Mouse (Mus musculus): Measurements from ENCODE around the gene Slc26a10.

DNA sequence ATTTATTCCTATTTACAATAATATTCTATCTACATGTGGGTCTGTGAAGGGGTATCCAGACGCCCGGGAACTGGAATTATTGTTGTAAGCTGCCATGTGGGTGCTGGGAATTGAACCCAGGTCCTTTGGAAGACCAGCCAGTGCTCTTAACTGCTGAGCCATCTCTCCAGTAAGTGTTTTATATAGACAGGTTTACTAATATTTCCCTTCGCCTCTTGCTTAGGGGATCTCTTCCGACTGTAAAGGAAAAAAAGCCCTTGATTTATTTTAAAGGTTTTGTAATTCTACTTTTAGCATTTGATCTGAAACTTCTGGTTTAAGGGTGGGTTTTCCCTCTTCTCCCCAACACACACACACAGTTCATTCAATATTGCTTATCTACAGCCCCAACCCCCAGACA, 16.3 kb downstream of the Slc26a10 start:
- no peak for TF ChIP-seq CTCF (IDR thresholded peaks at IDR 0.05; ENCODE audit: low read depth, low read length)
- no peak for TF ChIP-seq POLR2AphosphoS5 (IDR thresholded peaks at IDR 0.05; ENCODE audit: insufficient replicate concordance, low read depth, low read length)
- TF ChIP-seq GATA1 (IDR thresholded peaks at IDR 0.05; ENCODE audit: borderline replicate concordance, low read length), result no peak
- no peak for TF ChIP-seq TAL1 (conservative IDR thresholded peaks at IDR 0.05; ENCODE audit: low read depth, low read length)

Measured in G1E (cell line).